Mouse (Mus musculus): ENCODE measurements at regions not wholly inside any gene's neighbourhood (a gene's known extent, or its start where the extent isn't known, plus 50 kb on each side); places are given as distances from the start of the nearest gene placed in this dataset.

- H3K27me3 ChIP-seq (ENCODE audit: control insufficient read depth, insufficient read depth, low read length) = no peaks in the 10 kb centered on the region
- no peak overlapping the region for H3K4me3 ChIP-seq (ENCODE audit: low read length)
- H3K4me1 ChIP-seq (ENCODE audit: control insufficient read depth, insufficient read depth, low read length) = no peaks in the 10 kb centered on the region
- no peaks in the 10 kb centered on the region for H3K9me3 ChIP-seq (ENCODE audit: control insufficient read depth, low read length)
- no peak overlapping the region for H3K4me2 ChIP-seq (replicated peaks; ENCODE audit: low read depth, low read length)
- ATAC-seq (ENCODE audit: low FRiP score, low TSS enrichment) = no peak
- 67% methylated on average over 4 of the region's 4 CpGs for WGBS
- H3K36me3 ChIP-seq (ENCODE audit: control insufficient read depth, insufficient read depth, low read length) = no peaks in the 10 kb centered on the region
- H3K27ac ChIP-seq (ENCODE audit: low read depth, low read length) = no peak overlapping the region
- no peak overlapping the region for H3K9ac ChIP-seq (ENCODE audit: low read depth, low read length)
These were observed 54.6 kb upstream of the Abcd3 start for GRCm38 (mm10) chr3:121869694-121870093.

GRCm38 (mm10) chr3:121867301-121867700, 52.2 kb upstream of the Abcd3 start:
- Histone ChIP-seq H3K27me3 (ENCODE audit: control insufficient read depth, insufficient read depth, low read length) (no peaks in the 10 kb centered on the region), H3K4me3 (ENCODE audit: low read length) (no peak overlapping the region), H3K9ac (ENCODE audit: low read depth, low read length) (no peak overlapping the region), H3K36me3 (ENCODE audit: control insufficient read depth, insufficient read depth, low read length) (no peaks in the 10 kb centered on the region), H3K9me3 (ENCODE audit: control insufficient read depth, low read length) (no peaks in the 10 kb centered on the region), H3K27ac (ENCODE audit: low read depth, low read length) (no peak overlapping the region), H3K4me2 (replicated peaks; ENCODE audit: low read depth, low read length) (no peak overlapping the region), H3K4me1 (ENCODE audit: control insufficient read depth, insufficient read depth, low read length) (no peaks in the 10 kb centered on the region)
- 59% methylated on average over 5 of the region's 5 CpGs for WGBS
- no peak for ATAC-seq (ENCODE audit: low FRiP score, low TSS enrichment)

- H3K9me3 ChIP-seq (ENCODE audit: control insufficient read depth, low read length) = no peaks in the 10 kb centered on the region
- 51% methylated on average over 8 of the region's 8 CpGs for WGBS
- no peak for ATAC-seq (ENCODE audit: low FRiP score, low TSS enrichment)
- H3K4me3 ChIP-seq (ENCODE audit: low read length) = no peak overlapping the region
- H3K27ac ChIP-seq (ENCODE audit: low read depth, low read length) = peak overlapping the region; percentile 55; the same call in 1 of the 2 replicates
- H3K4me1 ChIP-seq (ENCODE audit: control insufficient read depth, insufficient read depth, low read length) = no peaks in the 10 kb centered on the region
- H3K36me3 ChIP-seq (ENCODE audit: control insufficient read depth, insufficient read depth, low read length) = no peaks in the 10 kb centered on the region
- no peak overlapping the region for H3K9ac ChIP-seq (ENCODE audit: low read depth, low read length)
- no peak overlapping the region for H3K4me2 ChIP-seq (replicated peaks; ENCODE audit: low read depth, low read length)
- no peaks in the 10 kb centered on the region for H3K27me3 ChIP-seq (ENCODE audit: control insufficient read depth, insufficient read depth, low read length)
These were observed 49.8 kb upstream of the Abcd3 start for GRCm38 (mm10) chr3:121864734-121865445.

Data from kidney, embryonic 14.5 days (tissue).